ENCODE assay signal across 9 mouse cellular contexts in the genomic region with DNA sequence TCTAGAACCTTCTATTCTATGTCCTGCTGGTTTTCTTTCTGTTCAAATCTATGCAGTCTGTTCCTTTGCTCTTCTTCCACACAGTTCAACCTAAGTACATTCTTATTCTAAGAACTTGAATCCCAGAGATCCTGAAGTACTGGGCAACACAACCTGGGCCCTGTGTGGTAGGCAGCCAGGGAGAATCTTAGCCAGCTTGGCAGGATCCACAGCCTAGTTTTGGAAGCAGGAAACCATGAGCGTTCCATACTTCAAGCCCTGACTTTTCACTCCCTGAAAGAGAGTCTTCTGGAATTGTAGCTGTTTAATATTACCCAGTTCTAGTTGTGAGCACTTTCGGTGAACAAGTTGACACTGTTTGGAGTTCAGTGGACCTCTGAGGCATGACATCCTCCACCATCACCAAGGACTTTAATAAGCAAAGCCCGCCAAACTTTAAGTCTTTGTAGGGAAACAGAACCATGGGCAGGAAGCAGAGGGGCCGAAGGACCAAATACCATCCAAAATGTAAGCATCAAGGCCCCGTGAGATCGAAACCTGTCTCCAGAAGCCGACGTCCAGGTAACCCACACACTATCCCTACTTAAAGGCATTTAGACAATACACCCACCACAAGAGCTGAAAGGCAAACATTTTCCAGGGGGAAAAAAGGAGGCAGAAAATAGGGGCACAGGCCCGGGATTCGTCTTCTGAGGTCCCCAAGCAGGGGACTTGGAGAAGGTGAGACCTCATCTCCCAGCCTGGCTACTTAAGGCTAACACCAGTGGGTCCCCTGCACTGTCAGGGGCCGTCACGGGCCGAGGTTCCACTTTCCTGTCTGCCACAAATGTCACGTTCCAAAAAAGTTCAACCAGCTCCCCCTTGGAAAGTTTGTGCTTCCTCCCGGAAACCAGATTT. TPM values are rescaled to one million over a fixed set of nuclear protein-coding genes. Genes with fewer than 3 reads are reported as not detected.
DNase-seq lines count a peak whose midpoint lies in the region; ATAC-seq lines count a peak whose summit lies in the region.
"Had no signal": no experiment of that assay in that cellular context is flagged by ENCODE, and none has a peak within 500 bp of the region (broad histone marks: within the 10 kb centered on the region; RNA-seq: fewer than 3 reads in every experiment).

No protein-coding gene starts in this region.

- H3K4me1 ChIP-seq in embryonic facial prominence, embryonic 11.5 days (ENCODE audit: control insufficient read depth, insufficient read depth, low read length) = 0 out of 2 replicates have a peak, but pooled peaks cover 4% of the 10 kb centered on the region
- H3K4me1 ChIP-seq in intestine, embryonic 14.5 days (replicated peaks; ENCODE audit: control insufficient read depth, insufficient read depth, low read length) = peaks cover 27% of the 10 kb centered on the region
- peaks cover 58% of the 10 kb centered on the region for H3K4me1 ChIP-seq in midbrain, embryonic 10.5 days

- H3K27ac ChIP-seq in embryonic facial prominence, embryonic 11.5 days (replicated peaks; ENCODE audit: low read depth, low read length) = peak overlapping the region; percentile 65
- H3K27ac ChIP-seq in intestine, embryonic 14.5 days (ENCODE audit: low read depth) = peak overlapping the region; percentile 87
- peak overlapping the region; percentile 95 for H3K27ac ChIP-seq in midbrain, embryonic 10.5 days (replicated peaks)

- DNase-seq in heart, adult 8-10 months (ENCODE audit: low spot score) = peak; percentile 60
- DNase-seq in heart, postnatal 4 days = no peak
- peak; percentile 32 for DNase-seq in embryonic facial prominence, embryonic 11.5 days (ENCODE audit: low spot score)
- peak; percentile 67 for DNase-seq in intestine, embryonic 14.5 days (ENCODE audit: low spot score)
- no peak for DNase-seq in midbrain, embryonic 10.5 days (ENCODE audit: low spot score)
- DNase-seq in left cerebral cortex, postnatal 25 days (ENCODE audit: low spot score in 2 of 2) = no peak
- DNase-seq in cerebellum, postnatal 25 days = no peak

- H3K27me3 ChIP-seq in embryonic facial prominence, embryonic 11.5 days (ENCODE audit: control insufficient read depth, insufficient read depth, low read length) = no peaks in the 10 kb centered on the region
- no peaks in the 10 kb centered on the region for H3K27me3 ChIP-seq in intestine, embryonic 14.5 days (replicated peaks; ENCODE audit: control insufficient read depth, insufficient read depth, low read length)
- H3K27me3 ChIP-seq in midbrain, embryonic 10.5 days (ENCODE audit: low read depth, poor library complexity, severe bottlenecking) = peaks cover 12% of the 10 kb centered on the region

- peak overlapping the region; percentile 98 for H3K9ac ChIP-seq in embryonic facial prominence, embryonic 11.5 days (replicated peaks; ENCODE audit: low read length)
- peak overlapping the region; percentile 97 for H3K9ac ChIP-seq in intestine, embryonic 14.5 days (ENCODE audit: low read length)

- H3K36me3 ChIP-seq in embryonic facial prominence, embryonic 11.5 days (replicated peaks; ENCODE audit: control insufficient read depth, insufficient read depth, low read depth, low read length) = no peaks in the 10 kb centered on the region; the same call in 1 of the 2 replicates
- H3K36me3 ChIP-seq in intestine, embryonic 14.5 days (ENCODE audit: control insufficient read depth, insufficient read depth, low read length) = no peaks in the 10 kb centered on the region
- no peaks in the 10 kb centered on the region for H3K36me3 ChIP-seq in midbrain, embryonic 10.5 days
- H3K36me3 ChIP-seq: G1E had no signal

- intact Hi-C loops in left cerebral cortex, postnatal 25 days (cut with DNase I) = no loop called here

- no peak for ATAC-seq in embryonic facial prominence, embryonic 11.5 days (replicated peaks; ENCODE audit: insufficient number of reproducible peaks, low FRiP score, low TSS enrichment, low read depth)
- 0 out of 2 replicates have a peak, but pooled peaks have one; percentile 2 for ATAC-seq in intestine, embryonic 14.5 days (replicated peaks; ENCODE audit: low FRiP score, low TSS enrichment, low read depth)
- no peak for ATAC-seq in activated CD4-positive, CD25-positive, alpha-beta regulatory T cell, adult 4 months

- peak overlapping the region; percentile 91 for H3K4me3 ChIP-seq in embryonic facial prominence, embryonic 11.5 days (ENCODE audit: low read depth, low read length)
- H3K4me3 ChIP-seq in intestine, embryonic 14.5 days (ENCODE audit: low read depth, low read length) = peak overlapping the region; percentile 96
- peak overlapping the region; percentile 85 for H3K4me3 ChIP-seq in midbrain, embryonic 10.5 days

- 10% methylated on average over 15 of the region's 15 CpGs for WGBS in embryonic facial prominence, embryonic 11.5 days
- 3% methylated on average over 15 of the region's 15 CpGs for WGBS in intestine, embryonic 14.5 days
- 13% methylated on average over 15 of the region's 15 CpGs for WGBS in midbrain, embryonic 10.5 days

- peak overlapping the region; percentile 64 for H3K4me2 ChIP-seq in embryonic facial prominence, embryonic 11.5 days (ENCODE audit: low read depth, low read length)
- peak overlapping the region; percentile 90 for H3K4me2 ChIP-seq in intestine, embryonic 14.5 days (ENCODE audit: low read length)

- no peaks in the 10 kb centered on the region for H3K9me3 ChIP-seq in embryonic facial prominence, embryonic 11.5 days (replicated peaks; ENCODE audit: control insufficient read depth, low read length)
- H3K9me3 ChIP-seq in intestine, embryonic 14.5 days (ENCODE audit: control insufficient read depth, low read length) = 0 out of 2 replicates have a peak, but pooled peaks cover 2% of the 10 kb centered on the region
- peaks cover 3% of the 10 kb centered on the region; the same call in 1 of the 2 replicates for H3K9me3 ChIP-seq in midbrain, embryonic 10.5 days (replicated peaks)
- H3K9me3 ChIP-seq: G1E had no signal

RNA-seq across cellular contexts. Expression of gene Amotl1, which starts 31.3 kb away (rescaled TPM):
- 10 to 100 TPM; 56.2 to 65.0 (median 58.1) TPM for total RNA-seq in heart, adult 8-10 months (2022)
- 10 to 100 TPM; 60.5 TPM for total RNA-seq in heart, postnatal 4 days (2021)
- polyA plus RNA-seq in embryonic facial prominence, embryonic 11.5 days (2014; fragmentation: Nextera tagmentation; extraction: Ambion mirVana) = 28.3 and 28.6 TPM in 2 replicates
- 22.4 and 23.6 TPM in 2 replicates for polyA plus RNA-seq in intestine, embryonic 14.5 days (2014; fragmentation: Nextera tagmentation; extraction: Ambion mirVana)
- 14.7 and 14.9 TPM in 2 replicates for polyA plus RNA-seq in midbrain, embryonic 10.5 days (2016; fragmentation: Nextera tagmentation; extraction: Ambion mirVana)
- polyA plus RNA-seq in activated CD4-positive, CD25-positive, alpha-beta regulatory T cell, adult 4 months (2017; shearing (Covaris generic)) = under 1 TPM; 0.32 to 0.57 TPM
- total RNA-seq in left cerebral cortex, postnatal 25 days (2021) = 10 to 100 TPM; 13.6 to 15.8 TPM

Comparison
In these comparisons a context has a peak if more than half of its experiments do, and no peak if none do; other contexts are left out.
1. DNase-seq: peak in heart, adult 8-10 months (single experiment), embryonic facial prominence, embryonic 11.5 days (single experiment) and intestine, embryonic 14.5 days (single experiment); none in heart, postnatal 4 days (single experiment), midbrain, embryonic 10.5 days (single experiment), left cerebral cortex, postnatal 25 days (0 of 2) and cerebellum, postnatal 25 days (0 of 2).
2. RNA of gene Amotl1, which starts 31.3 kb away (polyA plus RNA-seq): 28.3 to 28.6 TPM in embryonic facial prominence, embryonic 11.5 days, 22.4 to 23.6 TPM in intestine, embryonic 14.5 days and 14.7 to 14.9 TPM in midbrain, embryonic 10.5 days; 0.32 to 0.57 TPM in activated CD4-positive, CD25-positive, alpha-beta regulatory T cell, adult 4 months; every median in the first group is over 10 times any median in the second.
3. Peak in every context shown above with its lines, with median percentiles within 50 percentile points of each other: H3K27ac ChIP-seq and H3K4me3 ChIP-seq.